Mouse (Mus musculus) kidney, adult 2 months (tissue): ENCODE results near the gene Pde4d.

Experiments used
- CTCF ChIP-seq: fragments of 200-500 bp; conservative IDR thresholded peaks from 2 replicates; pipeline ENCODE4 v1.5.1; 2011; ENCODE audit warnings: low read depth, mild to moderate bottlenecking, control low read depth, low read length, moderate library complexity, mixed read lengths; ENCODE audit not compliant: insufficient read depth, insufficient read length
- POLR2A ChIP-seq: fragments of 200-500 bp; IDR thresholded peaks from one replicate; pipeline ENCODE4 v1.6.1; 2011; ENCODE audit warnings: low read depth, low read length, control low read depth

- TF ChIP-seq CTCF (no peak), POLR2A (no peak)
These were observed 970.7 kb downstream of the Pde4d start for GRCm38 (mm10) chr13:109420426-109420825.
